Mouse (Mus musculus): ENCODE data around the gene Pipox.

DNA sequence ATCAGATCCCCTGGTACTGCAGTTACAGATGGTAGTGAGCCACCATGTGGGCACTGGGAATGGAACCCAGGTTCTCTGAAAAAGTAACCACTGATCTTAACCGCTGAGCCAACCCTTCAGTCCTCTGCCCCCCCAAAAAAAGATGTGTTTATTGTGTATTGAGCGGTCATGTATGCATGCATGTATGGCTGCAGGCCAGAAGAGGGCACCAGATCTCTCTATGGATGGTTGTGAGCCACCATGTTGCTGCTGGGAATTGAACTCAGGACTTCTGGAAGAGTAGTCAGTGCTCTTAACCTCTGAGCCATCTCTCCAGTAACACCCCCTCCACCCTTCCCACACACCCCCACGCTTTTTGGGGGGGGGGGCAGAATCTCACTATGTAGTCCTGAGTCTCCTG, 58.8 kb downstream of the Pipox start:
- no peak for TF ChIP-seq CTCF (IDR thresholded peaks at IDR 0.05; ENCODE audit: borderline replicate concordance, control insufficient read depth, extremely low read depth, insufficient read depth, low read length, poor library complexity)
- no peak for TF ChIP-seq POLR2A (IDR thresholded peaks at IDR 0.05; ENCODE audit: control insufficient read depth, extremely low read depth, insufficient read depth, low read length, poor library complexity)
